Mouse (Mus musculus) myocyte (in vitro differentiated cells): ENCODE measurements around the gene Nsd1.

Source experiments
- CEBPB ChIP-seq: IDR thresholded peaks from 2 replicates; pipeline ENCODE4 v1.6.1; 2011; ENCODE audit warnings: mild to moderate bottlenecking, moderate library complexity; ENCODE audit not compliant: poor library complexity, insufficient read depth, severe bottlenecking
- E2F4 ChIP-seq: IDR thresholded peaks from one replicate; pipeline ENCODE4 v1.6.1; 2011; ENCODE audit warnings: mild to moderate bottlenecking, control low read depth, moderate library complexity; ENCODE audit not compliant: insufficient read depth
- MAX ChIP-seq: IDR thresholded peaks from one replicate; pipeline ENCODE4 v1.6.1; 2011; ENCODE audit warnings: low read depth, mild to moderate bottlenecking, control low read depth
- MYOD1 ChIP-seq, 3 experiments: IDR thresholded peaks; one replicate each; pipeline ENCODE4 v1.6.1; 2011; ENCODE audit warnings: control low read depth in 2 of 3, low read depth in 2 of 3, mild to moderate bottlenecking in 2 of 3, moderate library complexity in 1 of 3; ENCODE audit not compliant: insufficient read length in 2 of 3, control insufficient read depth in 1 of 3
- MYOG ChIP-seq, 3 experiments: IDR thresholded peaks; one replicate each; pipeline ENCODE4 v1.6.1; 2011; ENCODE audit warnings: control low read depth in 2 of 3, low read depth in 2 of 3, mild to moderate bottlenecking in 2 of 3; ENCODE audit not compliant: insufficient read length in 2 of 3, control insufficient read depth in 1 of 3, insufficient read depth in 1 of 3
- POLR2A ChIP-seq: IDR thresholded peaks from one replicate; pipeline ENCODE4 v1.6.1; 2011; ENCODE audit warnings: low read depth, mild to moderate bottlenecking, control low read depth, moderate library complexity; ENCODE audit not compliant: insufficient read length
- POLR2AphosphoS2 ChIP-seq: IDR thresholded peaks from one replicate; pipeline ENCODE4 v1.6.1; 2011; ENCODE audit warnings: low read depth, control low read depth; ENCODE audit not compliant: insufficient read length
- REST ChIP-seq: IDR thresholded peaks from one replicate; pipeline ENCODE4 v1.6.1; 2011; ENCODE audit warnings: mild to moderate bottlenecking, control low read depth, moderate library complexity; ENCODE audit not compliant: insufficient read depth, insufficient read length
- SRF ChIP-seq: IDR thresholded peaks from one replicate; pipeline ENCODE4 v1.6.1; 2011; ENCODE audit warnings: low read depth; ENCODE audit not compliant: control insufficient read depth, insufficient read length
- TCF12 ChIP-seq: IDR thresholded peaks from one replicate; pipeline ENCODE4 v1.6.1; 2011; ENCODE audit warnings: mild to moderate bottlenecking, control low read depth; ENCODE audit not compliant: poor library complexity, insufficient read depth, severe bottlenecking
- TCF3 ChIP-seq: IDR thresholded peaks from one replicate; pipeline ENCODE4 v1.6.1; 2011; ENCODE audit warnings: low read depth, control low read depth; ENCODE audit not compliant: insufficient read length
- USF1 ChIP-seq: IDR thresholded peaks from one replicate; pipeline ENCODE4 v1.6.1; 2011; ENCODE audit warnings: low read depth, mild to moderate bottlenecking, control low read depth, moderate library complexity

DNA sequence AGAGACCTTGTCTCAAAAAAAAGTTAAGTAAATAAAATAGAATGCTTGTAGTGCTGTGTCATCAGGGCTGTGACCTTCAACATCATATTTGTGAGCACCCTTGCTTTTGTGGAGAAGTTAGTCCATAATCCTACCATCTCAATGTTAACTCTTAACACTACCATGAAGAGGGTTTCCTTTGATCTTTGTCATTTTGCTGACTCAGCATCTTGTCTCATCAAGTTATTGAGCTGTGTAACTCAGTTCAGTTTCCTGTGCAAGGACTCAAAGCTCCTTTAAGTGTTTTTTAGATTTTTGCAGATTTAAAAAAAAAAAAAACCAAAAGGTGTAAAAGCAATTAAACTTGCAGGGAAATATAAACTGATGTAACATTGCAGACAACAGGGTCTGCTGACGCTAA is 87.2 kb downstream of the Nsd1 start:
- no peak for TF ChIP-seq SRF
- TF ChIP-seq E2F4, result no peak
- no peak for TF ChIP-seq POLR2A
- TF ChIP-seq MYOG (IDR thresholded peaks at IDR 0.05; ENCODE audit: control insufficient read depth in 1 of 3, insufficient read depth in 1 of 3, insufficient read length in 2 of 3, low read depth in 2 of 3), result no peak
- no peak for TF ChIP-seq TCF12
- TF ChIP-seq MYOD1 (IDR thresholded peaks at IDR 0.05; ENCODE audit: control insufficient read depth in 1 of 3, insufficient read length in 2 of 3, low read depth in 2 of 3), result no peak
- no peak for TF ChIP-seq MAX
- TF ChIP-seq USF1, result no peak
- no peak for TF ChIP-seq REST
- no peak for TF ChIP-seq CEBPB
- no peak for TF ChIP-seq POLR2AphosphoS2
- TF ChIP-seq TCF3, result no peak
